10 mouse cellular contexts compared by ENCODE assay signal in the genomic region with DNA sequence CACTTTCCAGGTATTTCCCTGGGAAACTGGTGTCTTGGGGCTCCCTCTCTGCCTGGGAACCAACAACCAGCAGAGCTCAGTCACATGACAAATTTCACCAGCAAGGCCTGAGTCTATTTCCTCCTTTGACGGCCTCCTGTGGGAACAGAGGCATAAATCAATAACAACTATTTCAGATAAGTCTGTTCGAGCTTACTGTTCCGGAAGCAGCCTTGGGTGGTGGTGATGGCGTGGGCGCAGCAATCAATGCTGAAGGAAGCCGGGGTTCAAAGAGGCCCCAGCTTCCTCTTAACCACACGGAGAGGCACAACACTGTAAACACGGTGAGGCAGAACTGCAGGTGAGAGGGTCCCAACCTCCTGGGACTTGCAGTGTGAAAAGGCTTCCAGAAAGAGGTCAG. TPM values are rescaled to one million over a fixed set of nuclear protein-coding genes. Genes with fewer than 3 reads are reported as not detected.
DNase-seq lines count a peak whose midpoint lies in the region; ATAC-seq and TF ChIP-seq lines count a peak whose summit lies in the region.
"Had no signal": no experiment of that assay in that cellular context is flagged by ENCODE, and none has a peak within 500 bp of the region (broad histone marks: within the 10 kb centered on the region; RNA-seq: fewer than 3 reads in every experiment).

No protein-coding gene starts in this region.

- H3K4me1 ChIP-seq in kidney, adult 2 months (ENCODE audit: control insufficient read depth, insufficient read depth, low read length) = no peaks in the 10 kb centered on the region
- H3K4me1 ChIP-seq in intestine, embryonic 16.5 days (ENCODE audit: control insufficient read depth, insufficient read depth, low read length) = no peaks in the 10 kb centered on the region

- 55% methylated on average over 8 of the region's 8 CpGs for WGBS in kidney, adult 2 months
- 36% methylated on average over 8 of the region's 8 CpGs for WGBS in intestine, embryonic 16.5 days

- no peak overlapping the region for H3K4me3 ChIP-seq in kidney, adult 2 months (ENCODE audit: insufficient read depth, low read depth, low read length)
- no peak overlapping the region for H3K4me3 ChIP-seq in intestine, embryonic 16.5 days (ENCODE audit: low read length)
- H3K4me3 ChIP-seq: embryonic facial prominence, embryonic 15.5 days had no signal

- TF ChIP-seq POLR2A in kidney, adult 2 months (IDR thresholded peaks at IDR 0.05; ENCODE audit: low read depth, low read length) = no peak

- H3K9ac ChIP-seq in intestine, embryonic 16.5 days (ENCODE audit: low read depth, low read length) = no peak overlapping the region
- H3K9ac ChIP-seq: embryonic facial prominence, embryonic 15.5 days; lung, embryonic 14.5 days had no signal

- H3K36me3 ChIP-seq in kidney, adult 2 months (ENCODE audit: control insufficient read depth, insufficient read depth, low read length) = no peaks in the 10 kb centered on the region
- no peaks in the 10 kb centered on the region for H3K36me3 ChIP-seq in intestine, embryonic 16.5 days (ENCODE audit: control insufficient read depth, insufficient read depth, low read length)
- H3K36me3 ChIP-seq: embryonic facial prominence, embryonic 15.5 days had no signal

- H3K9me3 ChIP-seq in intestine, embryonic 16.5 days (ENCODE audit: control insufficient read depth, low read length) = no peaks in the 10 kb centered on the region
- H3K9me3 ChIP-seq: embryonic facial prominence, embryonic 15.5 days had no signal

- H3K4me2 ChIP-seq in intestine, embryonic 16.5 days (ENCODE audit: low read depth, low read length) = no peak overlapping the region
- H3K4me2 ChIP-seq: embryonic facial prominence, embryonic 15.5 days; lung, embryonic 14.5 days had no signal

- H3K27me3 ChIP-seq in kidney, adult 2 months (replicated peaks; ENCODE audit: control insufficient read depth, insufficient read depth, low read length) = no peaks in the 10 kb centered on the region
- no peaks in the 10 kb centered on the region for H3K27me3 ChIP-seq in intestine, embryonic 16.5 days (replicated peaks; ENCODE audit: control insufficient read depth, insufficient read depth, low read length)
- H3K27me3 ChIP-seq: embryonic facial prominence, embryonic 15.5 days had no signal

- peak overlapping the region; percentile 37; the same call in 1 of the 2 replicates for H3K27ac ChIP-seq in kidney, adult 2 months (ENCODE audit: insufficient read depth, low read depth, low read length)
- peak overlapping the region; percentile 50 for H3K27ac ChIP-seq in intestine, embryonic 16.5 days (ENCODE audit: low read length)
- H3K27ac ChIP-seq: embryonic facial prominence, embryonic 15.5 days had no signal

- no peak for TF ChIP-seq CTCF in kidney, adult 2 months (conservative IDR thresholded peaks at IDR 0.05; ENCODE audit: insufficient read depth, insufficient read length, low read depth, low read length)

- peak; percentile 73 for DNase-seq in kidney, adult 2 months
- DNase-seq in kidney, postnatal 10 days = no peak
- DNase-seq in natural killer cell, adult 2 months (ENCODE audit: low spot score in 2 of 2) = peak; percentile 58 to 84
- DNase-seq in thymus, postnatal 14 days = peak; percentile 86
- no peak for DNase-seq in cerebellum, adult 9-11 months
- no peak for DNase-seq in right cerebral cortex, postnatal 10 days (ENCODE audit: low spot score in 2 of 2)
- no peak for DNase-seq in cerebellum, adult 18-20 months
- DNase-seq: lung, embryonic 14.5 days had no signal

- peak; percentile 88 for ATAC-seq in intestine, embryonic 16.5 days

RNA-seq across cellular contexts. Expression of a gene that starts 23.0 kb away (rescaled TPM):
- 0.08 and 0.10 TPM in 2 replicates for polyA plus RNA-seq in kidney, adult 2 months (2012; rRNA removed)
- polyA plus RNA-seq in intestine, embryonic 16.5 days (2015; fragmentation: Nextera tagmentation; extraction: Ambion mirVana) = 2.1 and 2.6 TPM in 2 replicates

RNA-seq across cellular contexts. Expression of a gene that starts 38.5 kb away (rescaled TPM):
- polyA plus RNA-seq in kidney, adult 2 months (2012; rRNA removed) = 11.9 and 12.6 TPM in 2 replicates
- polyA plus RNA-seq in intestine, embryonic 16.5 days (2015; fragmentation: Nextera tagmentation; extraction: Ambion mirVana) = 20.1 and 21.1 TPM in 2 replicates

RNA-seq across cellular contexts. Expression of a gene that starts 50.8 kb away (rescaled TPM):
- 15.8 and 18.8 TPM in 2 replicates for polyA plus RNA-seq in kidney, adult 2 months (2012; rRNA removed)
- polyA plus RNA-seq in intestine, embryonic 16.5 days (2015; fragmentation: Nextera tagmentation; extraction: Ambion mirVana) = 43.3 and 48.8 TPM in 2 replicates

Comparison
In these comparisons a context has a peak if more than half of its experiments do, and no peak if none do; other contexts are left out.
1. DNase-seq: peak in kidney, adult 2 months (single experiment), natural killer cell, adult 2 months (2 of 2) and thymus, postnatal 14 days (single experiment); none in kidney, postnatal 10 days (single experiment), cerebellum, adult 9-11 months (single experiment), right cerebral cortex, postnatal 10 days (0 of 2) and cerebellum, adult 18-20 months (0 of 2).